Mouse (Mus musculus) hindbrain, embryonic 11.5 days (tissue): ENCODE results near the gene Plet1. TPM values are rescaled to one million over a fixed set of nuclear protein-coding genes. Genes with fewer than 3 reads are reported as not detected.

Experiments used
- ATAC-seq: fragments of 200-750 bp; cut with Nextera tagmentation; 2 replicates; pipeline ENCODE4 v1.8.0; 2017; ENCODE audit warnings: mild to moderate bottlenecking, moderate TSS enrichment, moderate library complexity; ENCODE audit not compliant: low FRiP score
- DNase-seq: peaks from one replicate; pipeline ENCODE4 v3.0.0-alpha.2; 2015; ENCODE audit warnings: low spot score
- H3K27ac ChIP-seq: fragments of 300-500 bp; sonication (generic); 2 replicates; pipeline ENCODE4 v1.5.1; 2014; ENCODE audit warnings: mild to moderate bottlenecking, low read depth, low read length
- H3K27me3 ChIP-seq: fragments of 300-500 bp; sonication (generic); 2 replicates; pipeline ENCODE4 v1.6.1; 2014; ENCODE audit warnings: mild to moderate bottlenecking, low read length, moderate library complexity, mixed read lengths; ENCODE audit not compliant: control insufficient read depth, insufficient read depth
- H3K36me3 ChIP-seq: fragments of 300-500 bp; sonication (generic); 2 replicates; pipeline ENCODE4 v1.6.1; 2014; ENCODE audit warnings: mild to moderate bottlenecking, low read length, moderate library complexity, mixed read lengths; ENCODE audit not compliant: control insufficient read depth, insufficient read depth
- H3K4me1 ChIP-seq: fragments of 300-500 bp; sonication (generic); replicated peaks from 2 replicates; pipeline ENCODE4 v1.6.1; 2014; ENCODE audit warnings: low read length, mixed read lengths; ENCODE audit not compliant: control insufficient read depth, insufficient read depth
- H3K4me2 ChIP-seq: fragments of 300-500 bp; sonication (generic); replicated peaks from 2 replicates; pipeline ENCODE4 v1.6.1; 2014; ENCODE audit warnings: mild to moderate bottlenecking, low read depth, low read length
- H3K4me3 ChIP-seq: fragments of 300-500 bp; sonication (generic); 2 replicates; pipeline ENCODE4 v1.5.1; 2014; ENCODE audit warnings: low read depth, low read length
- H3K9ac ChIP-seq: fragments of 300-500 bp; sonication (generic); 2 replicates; pipeline ENCODE4 v1.6.1; 2014; ENCODE audit warnings: low read depth, low read length
- H3K9me3 ChIP-seq: fragments of 300-500 bp; sonication (generic); 2 replicates; pipeline ENCODE4 v1.6.1; 2016; ENCODE audit warnings: low read length; ENCODE audit not compliant: control insufficient read depth
- WGBS: fragments of 180-500 bp; shearing (Covaris S2); extraction: QIAGEN DNeasy Blood & Tissue Kit; methylation state at CpG from one replicate; pipeline ENCODE4 v1.1.7; 2014; 5-methylcytosine and 5-hydroxymethylcytosine counted together
- polyA plus RNA-seq: library from polyadenylated mRNA; unstranded; fragments of >200 nt; fragmentation: Nextera tagmentation; extraction: Ambion mirVana; gene quantifications from 2 replicates; pipeline ENCODE4 v1.2.1, GENCODE M21; 2014

Gene Plet1
- polyA plus RNA-seq, 1 experiment from 2014 or later, result 0.59 TPM

DNA sequence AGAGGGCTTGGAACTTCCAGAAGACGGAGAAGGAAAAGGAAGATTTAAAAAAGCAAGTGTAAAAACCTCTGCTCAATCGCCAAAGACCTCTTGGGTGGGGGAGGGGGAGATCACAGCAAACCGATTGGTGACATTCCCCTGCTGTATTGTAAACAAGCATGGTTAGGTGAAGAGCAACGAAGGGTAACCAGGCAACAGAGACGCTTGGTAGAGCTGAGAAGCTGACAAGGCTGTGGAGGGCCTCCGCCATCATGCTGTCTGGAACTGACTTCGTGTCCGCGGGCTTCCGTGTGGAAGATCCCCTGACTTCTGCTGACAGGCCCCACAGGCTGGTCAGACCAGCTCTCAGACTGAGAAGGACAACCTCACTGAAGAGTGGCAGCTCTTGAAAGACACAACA is 8.8 kb upstream of the Plet1 start:
- Histone ChIP-seq H3K36me3 (no peaks in the 10 kb centered on the region), H3K4me3 (no peak overlapping the region), H3K27ac (no peak overlapping the region), H3K9me3 (no peaks in the 10 kb centered on the region), H3K4me2 (peak overlapping the region; percentile 20), H3K9ac (0 out of 2 replicates have a peak overlapping the region, but pooled peaks have one; percentile 3), H3K4me1 (no peaks in the 10 kb centered on the region), H3K27me3 (no peaks in the 10 kb centered on the region)
- ATAC-seq, result no peak
- 10% methylated on average over 10 of the region's 10 CpGs for WGBS
- peak; percentile 39 for DNase-seq

DNA sequence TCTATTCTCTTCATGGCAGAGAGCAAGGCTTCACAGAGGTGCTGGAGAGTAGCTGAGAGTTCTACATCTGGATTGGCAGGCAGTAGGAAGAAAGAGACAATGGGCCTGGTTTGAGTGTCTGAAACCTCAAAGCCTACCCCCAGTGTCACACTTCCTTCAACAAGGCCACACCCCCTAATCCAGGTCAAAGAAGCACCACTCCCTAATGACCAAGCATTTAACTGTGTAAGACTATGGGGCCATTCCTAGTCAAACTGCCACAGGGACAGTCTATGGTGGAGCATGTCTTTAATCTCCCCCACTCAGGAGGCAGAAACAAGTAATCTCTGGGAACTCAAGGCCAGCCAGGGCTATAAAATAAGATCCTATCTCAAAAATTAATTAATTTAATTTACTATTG is 3.5 kb upstream of the Plet1 start:
- Histone ChIP-seq H3K27me3 (no peaks in the 10 kb centered on the region), H3K4me2 (no peak overlapping the region), H3K4me3 (no peak overlapping the region), H3K27ac (no peak overlapping the region), H3K9me3 (no peaks in the 10 kb centered on the region), H3K9ac (no peak overlapping the region), H3K36me3 (no peaks in the 10 kb centered on the region), H3K4me1 (no peaks in the 10 kb centered on the region)
- no peak for DNase-seq
- no peak for ATAC-seq

DNA sequence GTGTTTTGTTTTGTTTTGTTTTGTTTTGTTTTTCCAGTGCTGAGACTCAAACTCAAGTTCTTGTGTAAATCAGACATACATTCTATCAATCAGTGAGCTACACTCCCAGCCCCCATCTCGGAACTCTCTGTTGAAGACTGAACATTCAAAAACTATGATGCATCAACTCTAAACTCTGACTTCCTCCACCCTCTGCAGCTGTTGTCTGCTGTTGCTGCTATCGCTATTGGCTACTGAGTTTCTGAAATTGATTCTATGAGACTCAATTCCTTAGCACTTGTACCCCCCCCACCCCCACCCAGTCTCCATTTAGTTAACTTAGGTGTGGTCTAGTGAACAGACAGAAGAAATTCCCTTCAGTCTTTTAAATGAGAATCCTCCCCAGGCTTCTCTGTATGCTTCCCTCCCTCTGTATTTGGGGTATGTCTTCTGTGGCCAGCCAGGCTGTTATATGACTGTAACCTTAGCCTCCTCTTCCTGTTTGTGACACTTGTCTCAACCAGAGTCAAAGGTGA is 2.7 kb upstream of the Plet1 start:
- WGBS, result 82% methylated on average over 2 of the region's 2 CpGs
- no peak for DNase-seq
- Histone ChIP-seq H3K9ac (no peak overlapping the region), H3K27me3 (no peaks in the 10 kb centered on the region), H3K4me2 (no peak overlapping the region), H3K4me3 (no peak overlapping the region), H3K27ac (no peak overlapping the region), H3K9me3 (no peaks in the 10 kb centered on the region), H3K36me3 (no peaks in the 10 kb centered on the region), H3K4me1 (no peaks in the 10 kb centered on the region)
- ATAC-seq, result no peak

DNA sequence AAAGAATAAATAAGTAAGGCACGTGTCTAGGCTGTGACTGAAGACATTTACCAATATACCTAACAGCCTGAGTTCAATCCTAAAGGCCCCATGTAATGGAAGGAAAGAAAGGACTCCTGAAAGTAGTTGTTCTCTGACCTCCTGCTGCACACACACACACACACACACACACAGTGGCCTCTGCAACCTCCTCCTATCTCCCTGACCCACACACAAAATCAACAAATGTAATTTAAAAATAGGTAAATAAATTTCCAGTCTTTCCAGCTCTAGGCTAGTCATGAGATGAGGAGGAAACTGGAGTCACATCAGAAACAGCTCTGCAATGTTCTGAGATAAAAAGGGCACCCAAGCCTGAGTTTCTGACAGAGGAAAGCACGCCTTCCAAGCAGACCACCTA is 548 bp upstream of the Plet1 start:
- DNase-seq (no peak), ATAC-seq (no peak)
- H3K4me2 ChIP-seq, result no peak overlapping the region
- no peak overlapping the region for H3K9ac ChIP-seq
- H3K4me3 ChIP-seq, result no peak overlapping the region
- no peaks in the 10 kb centered on the region for H3K9me3 ChIP-seq
- H3K4me1 ChIP-seq, result no peaks in the 10 kb centered on the region
- H3K27me3 ChIP-seq, result no peaks in the 10 kb centered on the region
- 67% methylated on average over 2 of the region's 2 CpGs for WGBS
- H3K27ac ChIP-seq, result no peak overlapping the region
- no peaks in the 10 kb centered on the region for H3K36me3 ChIP-seq

DNA sequence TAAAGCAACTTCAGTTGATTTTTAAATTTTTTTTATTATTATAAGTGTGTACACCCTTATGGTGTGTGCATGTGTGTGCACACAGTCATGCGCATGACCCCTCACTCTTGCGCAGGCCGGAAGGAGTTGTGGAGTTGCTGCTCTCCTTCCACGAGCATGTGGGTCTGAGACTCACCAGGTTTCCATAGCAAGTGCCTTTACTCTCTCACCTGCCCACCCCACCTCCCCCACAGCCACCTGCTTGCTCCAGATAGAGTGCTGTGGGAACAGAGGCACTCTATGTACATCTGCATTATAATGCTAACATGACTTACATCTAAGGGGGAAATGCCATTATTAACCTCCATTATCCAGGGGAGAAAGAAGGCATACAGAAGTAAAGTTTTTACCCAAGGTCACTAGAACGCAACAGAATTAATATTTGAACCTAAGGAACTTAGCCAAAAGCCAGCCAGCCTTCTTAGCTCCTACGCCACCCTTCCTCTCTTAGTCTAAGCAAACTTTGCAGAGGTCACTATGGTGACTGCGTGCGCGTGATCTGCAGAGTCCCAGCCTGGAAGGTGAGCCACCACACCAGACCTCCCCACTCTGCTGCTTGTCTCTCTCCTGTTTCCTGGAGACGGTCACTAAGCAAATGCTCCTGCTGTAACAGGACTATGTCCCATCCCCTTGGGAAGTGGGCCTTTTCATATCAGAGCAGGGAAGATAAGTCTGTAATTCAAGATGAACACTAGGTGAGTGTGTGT is 1.3 kb downstream of the Plet1 start:
- no peak for DNase-seq
- H3K9ac ChIP-seq, result no peak overlapping the region
- no peak for ATAC-seq
- no peaks in the 10 kb centered on the region for H3K27me3 ChIP-seq
- H3K9me3 ChIP-seq, result no peaks in the 10 kb centered on the region
- H3K27ac ChIP-seq, result no peak overlapping the region
- H3K4me1 ChIP-seq, result no peaks in the 10 kb centered on the region
- 65% methylated on average over 10 of the region's 10 CpGs for WGBS
- H3K36me3 ChIP-seq, result no peaks in the 10 kb centered on the region
- no peak overlapping the region for H3K4me3 ChIP-seq
- H3K4me2 ChIP-seq, result no peak overlapping the region

DNA sequence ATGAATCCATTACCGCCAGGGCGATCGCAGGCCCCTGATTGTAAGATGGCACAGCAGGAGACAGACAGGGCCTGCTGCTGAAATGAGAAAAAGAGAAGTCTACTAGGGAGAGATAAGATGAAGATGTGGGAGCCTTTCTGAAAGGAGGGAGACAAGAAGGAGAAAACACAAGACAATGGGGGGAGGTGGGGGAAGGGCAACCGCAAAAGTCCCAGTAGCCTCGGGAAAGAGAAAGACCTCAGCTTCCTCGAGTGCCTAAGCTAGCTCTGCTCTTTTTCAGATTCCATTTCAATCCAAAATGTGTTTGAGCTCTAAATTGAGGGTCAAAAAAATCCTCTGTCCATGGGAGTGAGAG is 1.8 kb downstream of the Plet1 start:
- Histone ChIP-seq H3K9ac (no peak overlapping the region), H3K27me3 (no peaks in the 10 kb centered on the region), H3K4me3 (no peak overlapping the region), H3K4me2 (no peak overlapping the region), H3K27ac (no peak overlapping the region), H3K4me1 (no peaks in the 10 kb centered on the region), H3K36me3 (no peaks in the 10 kb centered on the region), H3K9me3 (no peaks in the 10 kb centered on the region)
- DNase-seq (no peak), ATAC-seq (no peak)
- WGBS, result 30% methylated on average over 6 of the region's 6 CpGs

DNA sequence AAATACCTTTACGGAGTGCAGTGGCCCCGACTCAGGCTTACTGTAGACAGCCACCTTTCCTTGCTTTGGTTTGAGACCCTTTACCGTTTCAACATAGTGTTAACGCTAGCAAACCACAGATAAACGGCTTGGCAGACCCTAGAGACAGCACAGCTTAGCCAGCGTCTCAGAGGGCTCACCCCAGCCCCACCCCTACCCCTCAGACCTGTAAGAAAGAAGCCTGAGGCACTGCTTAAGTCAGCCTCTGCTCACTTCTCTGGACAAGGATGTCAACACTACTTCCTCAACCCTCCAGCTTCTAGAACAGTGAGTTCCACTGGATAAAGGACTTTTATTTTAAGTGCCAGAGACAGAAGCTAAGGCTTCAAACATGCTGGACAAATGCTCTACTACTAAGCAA is 2.2 kb downstream of the Plet1 start:
- DNase-seq, result no peak
- 23% methylated on average over 6 of the region's 6 CpGs for WGBS
- H3K4me3 ChIP-seq, result no peak overlapping the region

DNA sequence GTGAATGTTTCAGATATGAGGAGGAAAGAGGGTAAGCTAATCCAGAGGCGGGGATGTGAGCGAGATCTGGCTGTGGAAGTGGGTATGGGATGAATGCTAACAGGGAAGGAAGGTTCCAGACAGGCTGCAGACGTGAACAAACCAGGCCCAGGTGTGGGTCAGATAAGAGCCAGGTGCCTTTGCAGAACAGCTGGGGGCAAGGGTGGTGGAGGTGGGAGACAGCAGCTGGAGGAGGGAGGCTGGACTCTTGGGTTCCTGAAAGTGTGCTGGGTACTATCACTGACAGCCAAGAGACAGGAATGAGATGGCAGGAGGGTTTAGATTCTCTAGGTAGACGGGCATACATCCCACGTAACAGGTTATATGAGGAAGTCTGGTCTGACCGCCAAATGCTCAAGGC is 2.8 kb downstream of the Plet1 start:
- Histone ChIP-seq H3K4me2 (no peak overlapping the region), H3K4me3 (no peak overlapping the region), H3K36me3 (no peaks in the 10 kb centered on the region), H3K9ac (no peak overlapping the region), H3K9me3 (no peaks in the 10 kb centered on the region), H3K27me3 (no peaks in the 10 kb centered on the region), H3K4me1 (no peaks in the 10 kb centered on the region), H3K27ac (no peak overlapping the region)
- WGBS, result 74% methylated on average over 6 of the region's 6 CpGs
- ATAC-seq (no peak), DNase-seq (no peak)

More for the DNA sequence above, 2.2 kb downstream of the Plet1 start:
- no peak overlapping the region for H3K4me2 ChIP-seq
- no peaks in the 10 kb centered on the region for H3K36me3 ChIP-seq
- H3K27me3 ChIP-seq, result no peaks in the 10 kb centered on the region
- H3K27ac ChIP-seq, result no peak overlapping the region
- no peaks in the 10 kb centered on the region for H3K9me3 ChIP-seq
- H3K9ac ChIP-seq, result no peak overlapping the region
- no peak for ATAC-seq
- H3K4me1 ChIP-seq, result no peaks in the 10 kb centered on the region

DNA sequence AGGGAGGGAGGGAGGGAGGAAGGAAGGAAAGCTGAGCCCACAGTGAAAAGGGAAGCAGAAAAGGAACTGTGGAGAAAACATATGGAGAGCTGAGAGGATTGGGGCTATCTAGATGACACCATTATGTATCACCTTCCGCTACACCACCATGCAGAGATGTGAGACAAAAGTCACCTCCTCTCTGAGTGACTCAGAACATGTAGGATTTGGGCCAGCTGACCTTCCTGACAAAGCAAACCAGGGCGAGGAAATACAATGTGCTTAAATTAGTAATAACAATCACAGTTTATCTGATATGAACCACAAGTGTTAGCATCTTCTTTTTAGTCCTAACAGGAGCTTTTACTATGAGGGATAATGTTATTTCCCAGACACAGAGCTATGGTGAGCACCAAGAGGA is 3.2 kb downstream of the Plet1 start:
- H3K9ac ChIP-seq, result no peak overlapping the region
- 91% methylated on average over 2 of the region's 2 CpGs for WGBS
- no peaks in the 10 kb centered on the region for H3K9me3 ChIP-seq

More for the DNA sequence above, 3.2 kb downstream of the Plet1 start:
- H3K36me3 ChIP-seq, result no peaks in the 10 kb centered on the region
- H3K4me1 ChIP-seq, result no peaks in the 10 kb centered on the region
- H3K4me2 ChIP-seq, result no peak overlapping the region
- H3K27ac ChIP-seq, result no peak overlapping the region
- no peaks in the 10 kb centered on the region for H3K27me3 ChIP-seq
- no peak overlapping the region for H3K4me3 ChIP-seq
- DNase-seq (no peak), ATAC-seq (no peak)
